Mouse (Mus musculus) stomach, postnatal 0 days (tissue): ENCODE results near the gene Pde4dip.

Source experiments
- CTCF ChIP-seq: IDR thresholded peaks from 2 replicates; pipeline ENCODE4 v1.5.1; 2016; ENCODE audit warnings: antibody characterized with exemption, low read depth, mild to moderate bottlenecking, moderate library complexity
- EP300 ChIP-seq: optimal IDR thresholded peaks from 2 replicates; pipeline ENCODE3; 2016; ENCODE audit warnings: antibody characterized with exemption

DNA sequence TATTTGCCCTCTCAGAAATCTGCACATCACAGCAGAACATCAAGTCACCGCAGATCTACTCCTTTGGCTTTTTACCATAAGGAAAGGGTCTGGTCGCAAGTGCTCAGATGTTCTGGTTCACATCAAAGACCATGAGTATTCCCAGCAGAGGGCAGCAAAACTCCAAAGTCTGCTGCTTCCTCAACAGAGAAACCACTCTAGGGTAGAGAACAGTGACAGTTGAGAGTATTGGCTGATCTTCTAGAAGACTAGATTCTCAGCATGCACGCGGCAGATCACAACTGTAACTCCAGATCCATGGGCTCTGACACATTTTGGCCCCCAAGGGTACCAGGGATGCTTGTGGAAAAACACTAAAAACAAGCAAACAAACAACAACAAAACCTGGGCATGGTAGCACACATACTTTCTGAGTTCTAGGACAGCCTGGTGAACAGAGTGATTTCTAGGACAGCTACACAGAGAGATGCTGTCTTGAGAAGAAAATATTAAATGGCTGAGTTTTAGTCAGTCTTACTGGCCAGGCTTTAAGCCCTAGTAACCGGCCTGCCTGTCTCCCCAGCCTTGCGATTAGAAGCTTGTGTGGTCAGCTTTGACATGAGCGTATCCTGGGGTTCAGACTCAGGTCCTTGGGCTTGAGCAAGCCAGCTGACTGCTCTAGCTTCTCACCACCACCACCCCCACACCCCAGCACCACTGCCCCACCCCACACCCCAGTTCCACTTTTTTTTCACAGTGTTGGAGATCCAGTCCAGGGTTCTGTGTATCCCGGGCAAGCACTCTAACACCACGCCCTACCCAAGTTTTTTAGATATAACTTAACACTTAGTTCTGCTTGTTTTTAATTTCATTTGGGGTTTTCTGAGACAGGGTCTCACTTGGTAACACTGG, 40.7 kb upstream of the Pde4dip start:
- TF ChIP-seq EP300 (no peak), CTCF (peak; percentile 93)
